Mouse (Mus musculus) E14TG2a.4 (cell line): ENCODE results near the gene Afg1l.

ENCODE experiments used
- H3K27me3 ChIP-seq: 2 replicates; pipeline ENCODE4 v1.6.1; 2014; ENCODE audit warnings: low read length, control low read depth; ENCODE audit not compliant: insufficient read depth
- H3K36me3 ChIP-seq: 2 replicates; pipeline ENCODE4 v1.6.1; 2014; ENCODE audit warnings: low read length, control low read depth; ENCODE audit not compliant: insufficient read depth
- H3K4me1 ChIP-seq: replicated peaks from 2 replicates; pipeline ENCODE4 v1.6.1; 2014; ENCODE audit warnings: low read depth, low read length, control low read depth
- H3K4me3 ChIP-seq: replicated peaks from 2 replicates; pipeline ENCODE4 v1.5.1; 2014; ENCODE audit warnings: mild to moderate bottlenecking, low read length
- H3K9me3 ChIP-seq: 2 replicates; pipeline ENCODE4 v1.6.1; 2014; ENCODE audit warnings: low read length, control low read depth
- CTCF ChIP-seq: conservative IDR thresholded peaks from 2 replicates; pipeline ENCODE4 v1.5.1; 2014; ENCODE audit warnings: low read length
- NANOG ChIP-seq: IDR thresholded peaks from 2 replicates; pipeline ENCODE4 v1.6.1; 2014; ENCODE audit warnings: borderline replicate concordance, low read length, mixed read lengths
- POU5F1 ChIP-seq: IDR thresholded peaks from 2 replicates; pipeline ENCODE4 v1.6.1; 2014; ENCODE audit warnings: low read length, borderline replicate concordance

The Afg1l gene

GRCm38 (mm10) chr10:42300805-42301204 lies 177.6 kb downstream of the Afg1l start:
- peaks cover 5% of the 10 kb centered on the region; the same call in 1 of the 2 replicates for H3K4me1 ChIP-seq
- peaks cover 11% of the 10 kb centered on the region for H3K27me3 ChIP-seq
- H3K9me3 ChIP-seq, result no peaks in the 10 kb centered on the region
- no peak overlapping the region for H3K4me3 ChIP-seq
- no peaks in the 10 kb centered on the region for H3K36me3 ChIP-seq
- TF ChIP-seq POU5F1 (no peak), NANOG (no peak), CTCF (no peak)

GRCm38 (mm10) chr10:42299967-42300366 lies 178.4 kb downstream of the Afg1l start:
- H3K4me3 ChIP-seq, result no peak overlapping the region
- TF ChIP-seq POU5F1 (no peak), NANOG (no peak), CTCF (no peak)
- no peaks in the 10 kb centered on the region for H3K9me3 ChIP-seq
- H3K4me1 ChIP-seq, result peaks cover 5% of the 10 kb centered on the region; the same call in 1 of the 2 replicates
- H3K36me3 ChIP-seq, result no peaks in the 10 kb centered on the region
- H3K27me3 ChIP-seq, result peaks cover 10% of the 10 kb centered on the region

DNA sequence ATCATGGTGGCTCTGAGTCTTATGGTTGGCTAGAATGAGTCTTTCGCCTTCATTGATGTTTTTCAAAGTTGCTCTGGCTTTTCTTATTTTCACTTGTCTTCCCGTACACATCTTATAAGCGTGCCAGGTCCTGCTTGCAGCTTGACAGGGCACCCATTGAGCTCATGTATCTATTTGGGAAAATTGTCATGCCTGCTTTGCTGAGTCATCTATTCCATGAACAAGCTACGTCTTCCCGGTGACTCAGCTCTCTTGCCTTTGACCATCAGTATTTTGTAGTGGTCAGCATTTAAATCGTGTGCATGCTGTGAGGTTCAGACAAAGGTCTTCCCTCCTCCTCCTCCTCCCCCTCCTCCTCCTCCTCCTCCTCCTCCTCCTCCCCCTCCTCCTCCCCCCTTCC lies 178.9 kb downstream of the Afg1l start:
- H3K9me3 ChIP-seq, result no peaks in the 10 kb centered on the region
- H3K4me1 ChIP-seq, result peaks cover 5% of the 10 kb centered on the region; the same call in 1 of the 2 replicates
- H3K4me3 ChIP-seq, result no peak overlapping the region
- peaks cover 5% of the 10 kb centered on the region for H3K27me3 ChIP-seq
- H3K36me3 ChIP-seq, result no peaks in the 10 kb centered on the region
- TF ChIP-seq CTCF, result no peak
- TF ChIP-seq NANOG, result no peak
- no peak for TF ChIP-seq POU5F1

GRCm38 (mm10) chr10:42297954-42298353 lies 180.4 kb downstream of the Afg1l start:
- peaks cover 10% of the 10 kb centered on the region; the same call in 1 of the 2 replicates for H3K4me1 ChIP-seq
- no peak overlapping the region for H3K4me3 ChIP-seq
- peaks cover 5% of the 10 kb centered on the region for H3K27me3 ChIP-seq
- TF ChIP-seq CTCF (peak; percentile 42), NANOG (no peak)
- H3K36me3 ChIP-seq, result no peaks in the 10 kb centered on the region
- H3K9me3 ChIP-seq, result no peaks in the 10 kb centered on the region

GRCm38 (mm10) chr10:42297109-42297508 lies 181.3 kb downstream of the Afg1l start:
- H3K36me3 ChIP-seq, result no peaks in the 10 kb centered on the region
- peaks cover 10% of the 10 kb centered on the region; the same call in 1 of the 2 replicates for H3K4me1 ChIP-seq
- H3K9me3 ChIP-seq, result no peaks in the 10 kb centered on the region
- H3K4me3 ChIP-seq, result no peak overlapping the region
- no peak for TF ChIP-seq POU5F1
- TF ChIP-seq CTCF, result peak; percentile 27
- no peak for TF ChIP-seq NANOG
- H3K27me3 ChIP-seq, result peaks cover 6% of the 10 kb centered on the region

- no peaks in the 10 kb centered on the region for H3K9me3 ChIP-seq
- peaks cover 6% of the 10 kb centered on the region; the same call in 1 of the 2 replicates for H3K27me3 ChIP-seq
- TF ChIP-seq NANOG (no peak), POU5F1 (no peak), CTCF (no peak)
- H3K4me1 ChIP-seq, result peaks cover 10% of the 10 kb centered on the region; the same call in 1 of the 2 replicates
- H3K36me3 ChIP-seq, result no peaks in the 10 kb centered on the region
- no peak overlapping the region for H3K4me3 ChIP-seq
These were observed 181.8 kb downstream of the Afg1l start for GRCm38 (mm10) chr10:42296559-42296958.

DNA sequence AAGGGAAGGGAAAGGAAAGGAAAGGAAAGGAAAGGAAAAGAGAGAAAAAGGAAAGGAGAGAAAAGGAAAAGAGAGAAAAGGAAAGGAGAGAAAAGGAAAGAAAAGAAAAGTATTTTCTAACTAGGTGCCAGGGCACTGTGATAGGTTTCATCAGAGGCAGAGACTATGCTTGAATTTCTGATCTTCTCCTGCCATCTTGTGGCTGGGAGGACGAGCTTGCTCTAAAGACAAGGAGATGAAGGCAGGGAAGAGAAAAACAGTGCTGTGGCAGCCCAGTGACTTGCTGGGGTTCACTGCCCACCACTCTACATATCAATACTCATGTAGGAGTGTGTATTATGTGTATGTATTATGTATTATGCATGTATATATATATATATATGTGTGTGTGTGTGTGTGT lies 183.3 kb downstream of the Afg1l start:
- no peaks in the 10 kb centered on the region for H3K9me3 ChIP-seq
- H3K4me1 ChIP-seq, result peaks cover 7% of the 10 kb centered on the region; the same call in 1 of the 2 replicates
- H3K36me3 ChIP-seq, result no peaks in the 10 kb centered on the region
- H3K4me3 ChIP-seq, result no peak overlapping the region
- TF ChIP-seq CTCF, result no peak
- TF ChIP-seq NANOG, result no peak
- H3K27me3 ChIP-seq, result peaks cover 6% of the 10 kb centered on the region; the same call in 1 of the 2 replicates

GRCm38 (mm10) chr10:42294392-42294791 lies 184.0 kb downstream of the Afg1l start:
- Histone ChIP-seq H3K4me1 (0 out of 2 replicates have a peak, but pooled peaks cover 5% of the 10 kb centered on the region), H3K4me3 (no peak overlapping the region)
- TF ChIP-seq NANOG, result no peak
- TF ChIP-seq CTCF, result no peak
- TF ChIP-seq POU5F1, result no peak

DNA sequence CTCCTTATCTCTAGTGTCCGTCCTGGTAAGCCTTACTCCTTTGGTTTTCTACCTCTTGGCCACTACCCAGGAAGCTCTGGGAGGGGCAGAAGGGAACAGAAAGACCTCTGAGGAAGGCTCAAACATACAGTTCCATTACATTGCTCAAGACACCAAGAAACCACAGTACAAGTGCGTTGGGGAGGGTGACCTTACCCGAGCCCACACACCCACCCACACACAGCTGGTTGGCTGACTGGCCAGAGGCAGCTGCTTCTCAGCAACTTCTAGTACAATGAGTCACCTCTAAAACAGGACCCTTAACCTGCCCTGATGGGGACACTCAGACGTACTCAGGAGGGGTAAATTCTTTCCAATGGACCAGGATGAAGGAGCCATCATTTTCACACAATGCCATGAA lies 184.5 kb downstream of the Afg1l start:
- no peaks in the 10 kb centered on the region for H3K9me3 ChIP-seq
- H3K36me3 ChIP-seq, result no peaks in the 10 kb centered on the region
- TF ChIP-seq CTCF (no peak), NANOG (no peak), POU5F1 (no peak)

More at GRCm38 (mm10) chr10:42294392-42294791, 184.0 kb downstream of the Afg1l start:
- H3K36me3 ChIP-seq, result no peaks in the 10 kb centered on the region
- H3K27me3 ChIP-seq, result peaks cover 8% of the 10 kb centered on the region; the same call in 1 of the 2 replicates
- no peaks in the 10 kb centered on the region for H3K9me3 ChIP-seq

DNA sequence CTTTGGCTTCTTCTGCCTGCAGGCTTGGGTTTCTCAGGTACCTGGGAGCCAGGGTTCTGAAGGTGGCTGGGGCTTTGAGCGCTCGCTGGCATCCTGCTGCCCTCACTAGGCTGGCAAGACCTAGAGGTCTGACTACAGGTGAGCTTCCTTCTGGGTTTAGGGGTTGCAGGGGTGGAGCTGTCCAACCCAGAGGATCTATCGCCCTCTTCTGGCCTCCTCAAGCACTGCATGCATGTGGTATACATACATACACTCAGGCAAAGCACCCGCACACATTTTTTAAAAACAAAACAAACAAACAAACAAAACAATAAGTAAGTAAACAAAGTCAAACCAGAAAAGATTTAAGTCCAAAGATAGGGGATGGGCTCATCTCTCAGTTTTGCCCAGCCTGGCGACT lies 187.0 kb downstream of the Afg1l start:
- H3K4me1 ChIP-seq, result 0 out of 2 replicates have a peak, but pooled peaks cover 5% of the 10 kb centered on the region
- H3K4me3 ChIP-seq, result no peak overlapping the region
- H3K36me3 ChIP-seq, result no peaks in the 10 kb centered on the region
- peaks cover 15% of the 10 kb centered on the region for H3K9me3 ChIP-seq
- TF ChIP-seq POU5F1 (no peak), NANOG (no peak), CTCF (peak; percentile 83)
- peaks cover 8% of the 10 kb centered on the region; the same call in 1 of the 2 replicates for H3K27me3 ChIP-seq

More for the DNA sequence above, 184.5 kb downstream of the Afg1l start:
- Histone ChIP-seq H3K27me3 (peaks cover 8% of the 10 kb centered on the region; the same call in 1 of the 2 replicates), H3K4me3 (no peak overlapping the region), H3K4me1 (0 out of 2 replicates have a peak, but pooled peaks cover 5% of the 10 kb centered on the region)
